Mouse (Mus musculus) heart, embryonic 11.5 days (tissue): ENCODE data around the gene Sdhc. TPM values are rescaled to one million over a fixed set of nuclear protein-coding genes. Genes with fewer than 3 reads are reported as not detected.

Experiments used
- ATAC-seq: fragments of 200-750 bp; cut with Nextera tagmentation; replicated peaks from 2 replicates; pipeline ENCODE4 v1.8.0; 2017; ENCODE audit warnings: moderate library complexity; ENCODE audit not compliant: insufficient number of reproducible peaks, low FRiP score, low TSS enrichment
- H3K27ac ChIP-seq: fragments of 300-500 bp; sonication (generic); 2 replicates; pipeline ENCODE4 v1.5.1; 2014; ENCODE audit warnings: mild to moderate bottlenecking, low read depth, low read length
- H3K27me3 ChIP-seq: fragments of 300-500 bp; sonication (generic); 2 replicates; pipeline ENCODE4 v1.6.1; 2014; ENCODE audit warnings: mild to moderate bottlenecking, low read length, mixed read lengths; ENCODE audit not compliant: control insufficient read depth, insufficient read depth
- H3K36me3 ChIP-seq: fragments of 300-500 bp; sonication (generic); 2 replicates; pipeline ENCODE4 v1.6.1; 2014; ENCODE audit warnings: mild to moderate bottlenecking, low read length, moderate library complexity, mixed read lengths; ENCODE audit not compliant: control insufficient read depth, insufficient read depth
- H3K4me1 ChIP-seq: fragments of 300-500 bp; sonication (generic); 2 replicates; pipeline ENCODE4 v1.6.1; 2014; ENCODE audit warnings: low read length; ENCODE audit not compliant: control insufficient read depth, insufficient read depth
- H3K4me2 ChIP-seq: fragments of 300-500 bp; sonication (generic); 2 replicates; pipeline ENCODE4 v1.6.1; 2014; ENCODE audit warnings: mild to moderate bottlenecking, moderate library complexity
- H3K4me3 ChIP-seq: fragments of 300-500 bp; sonication (generic); 2 replicates; pipeline ENCODE4 v1.5.1; 2014; ENCODE audit warnings: low read depth, low read length
- H3K9ac ChIP-seq: fragments of 300-500 bp; sonication (generic); 2 replicates; pipeline ENCODE4 v1.6.1; 2014; ENCODE audit warnings: mild to moderate bottlenecking, low read depth, low read length, moderate library complexity
- H3K9me3 ChIP-seq: fragments of 300-500 bp; sonication (generic); replicated peaks from 2 replicates; pipeline ENCODE4 v1.6.1; 2016; ENCODE audit warnings: low read length; ENCODE audit not compliant: control insufficient read depth
- WGBS: fragments of 180-500 bp; shearing (Covaris S2); extraction: QIAGEN DNeasy Blood & Tissue Kit; methylation state at CpG from one replicate; pipeline ENCODE4 v1.1.7; 2014; ENCODE audit not compliant: insufficient replicate concordance; 5-methylcytosine and 5-hydroxymethylcytosine counted together
- polyA plus RNA-seq: library from polyadenylated mRNA; unstranded; fragments of >200 nt; fragmentation: Nextera tagmentation; extraction: Ambion mirVana; gene quantifications from 2 replicates; pipeline ENCODE4 v1.2.1, GENCODE M21; 2014

Gene Sdhc
- polyA plus RNA-seq, 1 experiment from 2014 or later: 426 TPM

DNA sequence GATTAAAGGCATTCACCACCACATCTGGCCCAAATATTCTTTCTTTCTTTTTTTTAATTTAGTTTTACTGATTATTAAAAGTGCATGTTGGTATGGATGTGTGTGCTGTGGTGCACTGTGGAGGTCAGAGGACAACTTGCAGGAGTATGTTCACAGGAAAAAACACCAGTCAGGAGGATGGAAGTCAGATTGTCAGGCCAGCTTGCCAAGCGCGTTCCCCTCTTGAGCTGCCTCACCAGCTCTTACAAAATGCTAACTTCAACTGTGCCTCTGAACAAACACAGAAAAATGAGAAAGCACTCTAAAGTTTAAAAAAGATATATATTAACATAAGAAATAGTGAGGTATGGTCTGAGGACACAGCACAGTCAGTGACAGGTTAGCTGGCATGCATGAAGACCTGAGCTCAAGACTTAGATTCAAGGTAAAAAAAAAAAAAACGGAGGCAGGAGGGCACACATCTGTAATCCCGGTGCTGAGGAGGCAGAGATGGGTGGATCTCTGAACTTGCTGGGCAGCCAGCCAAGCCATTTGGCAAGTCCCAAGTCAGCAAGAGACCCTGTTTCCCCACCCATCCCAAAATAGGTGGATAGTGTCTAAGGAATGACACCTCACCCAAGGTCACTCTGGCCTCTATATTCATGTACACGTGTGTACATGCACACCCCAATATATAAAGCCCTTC, 29.2 kb upstream of the Sdhc start:
- ATAC-seq: no peak
- H3K27ac ChIP-seq: no peak overlapping the region
- no peaks in the 10 kb centered on the region for H3K27me3 ChIP-seq
- H3K4me3 ChIP-seq: no peak overlapping the region
- no peaks in the 10 kb centered on the region for H3K9me3 ChIP-seq
- peaks cover 5% of the 10 kb centered on the region; the same call in 1 of the 2 replicates for H3K4me1 ChIP-seq
- no peak overlapping the region for H3K4me2 ChIP-seq
- H3K9ac ChIP-seq: no peak overlapping the region
- H3K36me3 ChIP-seq: no peaks in the 10 kb centered on the region
- 68% methylated on average over 5 of the region's 5 CpGs for WGBS

DNA sequence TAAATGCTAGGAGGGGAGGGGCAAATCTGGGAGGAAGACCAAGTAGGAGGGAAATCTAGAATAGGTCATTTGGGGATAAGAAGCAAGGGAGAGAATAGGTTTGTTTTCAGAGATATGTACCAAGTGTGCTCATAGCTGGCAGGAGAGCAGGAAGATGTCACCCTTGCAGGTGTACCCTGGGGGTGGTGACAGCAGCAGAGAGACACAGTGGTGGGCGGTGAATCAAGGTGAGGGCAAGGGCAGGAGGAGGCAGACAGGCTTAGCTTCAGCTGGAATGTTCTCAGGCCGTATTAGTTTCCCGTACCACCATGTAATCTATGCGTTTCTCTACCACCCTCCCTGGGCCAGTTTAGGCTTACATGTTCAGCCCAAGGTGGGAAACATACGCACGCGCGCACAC, 22.4 kb upstream of the Sdhc start:
- no peak overlapping the region for H3K4me3 ChIP-seq
- WGBS: 83% methylated on average over 8 of the region's 8 CpGs
- ATAC-seq: no peak
- H3K27ac ChIP-seq: no peak overlapping the region
- 0 out of 2 replicates have a peak, but pooled peaks cover 3% of the 10 kb centered on the region for H3K4me1 ChIP-seq
- H3K9ac ChIP-seq: no peak overlapping the region
- H3K36me3 ChIP-seq: no peaks in the 10 kb centered on the region
- no peaks in the 10 kb centered on the region for H3K9me3 ChIP-seq
- H3K27me3 ChIP-seq: no peaks in the 10 kb centered on the region; the same call in 1 of the 2 replicates
- no peak overlapping the region for H3K4me2 ChIP-seq

DNA sequence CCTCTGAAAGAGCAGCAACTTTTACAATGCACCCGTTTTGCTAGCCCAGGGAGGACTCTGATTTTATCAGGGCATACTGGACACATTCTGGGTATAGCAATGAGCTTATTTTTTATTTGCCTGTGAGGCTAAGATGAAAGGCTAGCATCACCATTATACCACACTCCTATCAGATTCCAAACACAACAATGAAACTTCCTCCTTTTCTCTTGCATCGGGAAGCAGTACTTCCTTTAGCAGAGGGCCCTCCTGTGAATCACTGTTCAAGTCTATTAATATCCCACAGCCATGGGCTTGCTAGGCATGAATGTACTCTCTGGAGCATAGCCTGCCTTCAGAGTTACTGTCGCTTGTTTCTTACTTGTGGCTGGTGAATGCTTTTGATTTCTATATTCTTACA, 20.7 kb upstream of the Sdhc start:
- no peak for ATAC-seq
- no peaks in the 10 kb centered on the region for H3K36me3 ChIP-seq
- 30% methylated on average over 3 of the region's 3 CpGs for WGBS
- H3K27me3 ChIP-seq: no peaks in the 10 kb centered on the region; the same call in 1 of the 2 replicates
- H3K4me1 ChIP-seq: 0 out of 2 replicates have a peak, but pooled peaks cover 3% of the 10 kb centered on the region
- peak overlapping the region; percentile 66 for H3K27ac ChIP-seq
- no peak overlapping the region for H3K4me2 ChIP-seq
- no peaks in the 10 kb centered on the region for H3K9me3 ChIP-seq
- H3K4me3 ChIP-seq: no peak overlapping the region
- no peak overlapping the region for H3K9ac ChIP-seq

DNA sequence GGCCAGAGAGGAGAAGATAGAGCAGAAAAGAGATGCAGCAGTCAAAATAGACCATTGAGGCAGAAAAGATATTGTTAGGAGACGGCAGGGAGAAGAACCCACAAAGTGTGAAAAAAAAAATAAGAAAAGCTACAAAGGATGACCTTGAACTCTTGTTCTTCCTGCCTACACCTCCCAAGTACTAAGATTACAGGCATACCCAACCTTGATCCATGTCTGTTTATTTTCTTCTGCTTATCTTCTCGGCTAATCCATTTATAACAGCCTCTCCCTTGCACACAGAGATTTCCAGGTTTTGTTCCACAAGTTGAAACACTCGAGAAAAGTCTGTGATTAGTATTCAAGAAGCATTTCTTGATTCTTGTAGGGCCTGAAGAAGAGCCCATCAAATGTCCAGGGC, 19.5 kb upstream of the Sdhc start:
- no peak overlapping the region for H3K4me2 ChIP-seq
- 42% methylated on average over 3 of the region's 3 CpGs for WGBS
- no peak for ATAC-seq
- H3K9me3 ChIP-seq: no peaks in the 10 kb centered on the region
- no peaks in the 10 kb centered on the region; the same call in 1 of the 2 replicates for H3K27me3 ChIP-seq
- 0 out of 2 replicates have a peak, but pooled peaks cover 3% of the 10 kb centered on the region for H3K4me1 ChIP-seq
- no peaks in the 10 kb centered on the region for H3K36me3 ChIP-seq
- H3K27ac ChIP-seq: no peak overlapping the region
- no peak overlapping the region for H3K9ac ChIP-seq
- H3K4me3 ChIP-seq: no peak overlapping the region

DNA sequence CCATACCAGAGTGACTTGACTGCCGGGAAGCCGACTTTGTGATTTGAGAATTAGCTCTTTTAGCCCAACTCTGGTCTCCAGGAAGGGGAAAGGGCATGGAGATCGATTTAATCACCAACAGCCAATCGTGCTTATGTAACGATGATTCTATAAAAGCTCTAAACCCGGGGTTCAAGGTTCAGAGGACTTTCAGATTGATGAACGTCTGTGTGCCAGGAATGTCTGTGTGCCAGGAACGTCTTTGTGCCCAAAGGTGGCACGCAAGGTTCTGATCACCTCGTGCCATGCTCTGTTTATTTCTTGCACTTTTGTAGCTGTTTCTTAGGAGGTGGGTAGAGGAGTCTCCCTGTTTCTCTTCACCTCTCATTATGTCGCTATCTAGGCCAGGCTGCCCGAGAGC, 18.5 kb upstream of the Sdhc start:
- 0 out of 2 replicates have a peak, but pooled peaks cover 3% of the 10 kb centered on the region for H3K4me1 ChIP-seq
- H3K27me3 ChIP-seq: no peaks in the 10 kb centered on the region; the same call in 1 of the 2 replicates
- no peak overlapping the region for H3K9ac ChIP-seq
- no peak overlapping the region for H3K4me3 ChIP-seq
- H3K4me2 ChIP-seq: no peak overlapping the region
- H3K9me3 ChIP-seq: no peaks in the 10 kb centered on the region
- H3K36me3 ChIP-seq: no peaks in the 10 kb centered on the region
- 80% methylated on average over 12 of the region's 12 CpGs for WGBS
- no peak for ATAC-seq
- no peak overlapping the region for H3K27ac ChIP-seq

DNA sequence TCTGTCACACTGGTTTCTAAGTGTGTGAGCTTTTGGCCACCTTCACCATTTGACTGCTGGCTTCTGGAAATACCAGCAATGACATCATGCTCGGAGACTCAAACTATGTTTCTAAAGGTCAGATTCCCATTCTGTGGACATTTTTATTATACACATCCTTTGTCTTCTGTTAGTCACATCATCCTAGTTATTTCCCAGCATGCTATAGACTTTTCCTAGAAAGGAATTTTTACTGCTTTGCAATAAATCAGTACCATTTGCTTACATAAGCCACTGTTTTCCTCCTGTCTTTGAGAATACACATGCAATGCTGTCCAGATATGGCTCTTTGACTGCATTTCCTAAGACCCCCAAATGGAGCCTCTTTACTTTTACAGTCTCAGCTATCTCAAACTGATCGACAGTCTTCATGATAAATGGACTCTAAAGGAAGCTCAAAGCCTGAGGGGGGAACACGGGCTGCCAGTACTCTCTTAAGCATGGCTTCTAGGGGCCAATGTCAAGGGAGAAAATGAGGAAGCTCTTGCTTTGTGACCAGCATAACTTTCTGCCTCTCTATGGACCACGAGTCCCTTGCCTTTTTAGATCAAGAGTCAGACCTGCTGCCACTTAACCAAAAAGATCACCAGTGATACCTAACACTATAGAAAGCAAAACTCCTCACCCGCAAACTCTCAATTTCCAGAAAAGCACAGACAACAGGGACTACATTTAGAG, 15.4 kb upstream of the Sdhc start:
- 57% methylated on average over 5 of the region's 5 CpGs for WGBS

DNA sequence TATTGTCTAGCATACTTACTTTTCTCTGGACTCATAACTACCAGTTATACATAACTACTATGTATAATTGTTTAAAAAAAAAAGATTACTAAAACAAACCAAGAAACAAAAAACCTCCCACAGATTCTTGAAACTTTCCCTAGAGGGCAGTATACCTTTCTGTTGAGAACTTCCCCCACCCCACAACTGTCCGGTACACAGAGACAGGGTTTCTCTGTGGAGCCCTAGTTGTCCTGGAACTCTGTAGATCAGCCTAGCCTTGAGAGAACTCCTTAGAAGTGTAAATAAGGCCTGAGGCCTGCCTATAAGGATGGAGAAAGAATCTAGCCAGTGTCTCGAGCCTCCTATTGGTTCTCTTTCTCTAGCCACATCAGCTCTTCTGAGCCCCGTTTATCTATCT, 13.9 kb upstream of the Sdhc start:
- no peak overlapping the region for H3K4me2 ChIP-seq
- H3K4me1 ChIP-seq: 0 out of 2 replicates have a peak, but pooled peaks cover 2% of the 10 kb centered on the region
- no peaks in the 10 kb centered on the region for H3K36me3 ChIP-seq
- 29% methylated on average over 3 of the region's 3 CpGs for WGBS
- peak overlapping the region; percentile 39; the same call in 1 of the 2 replicates for H3K9ac ChIP-seq
- H3K9me3 ChIP-seq: no peaks in the 10 kb centered on the region
- no peak overlapping the region for H3K4me3 ChIP-seq
- ATAC-seq: no peak
- peaks cover 11% of the 10 kb centered on the region for H3K27me3 ChIP-seq
- H3K27ac ChIP-seq: no peak overlapping the region

More for the DNA sequence above, 15.4 kb upstream of the Sdhc start:
- Histone ChIP-seq H3K9ac (no peak overlapping the region), H3K4me2 (no peak overlapping the region), H3K36me3 (no peaks in the 10 kb centered on the region), H3K27me3 (peaks cover 2% of the 10 kb centered on the region), H3K4me3 (no peak overlapping the region), H3K9me3 (no peaks in the 10 kb centered on the region), H3K4me1 (0 out of 2 replicates have a peak, but pooled peaks cover under 1% of the 10 kb centered on the region), H3K27ac (no peak overlapping the region)
- ATAC-seq: no peak

DNA sequence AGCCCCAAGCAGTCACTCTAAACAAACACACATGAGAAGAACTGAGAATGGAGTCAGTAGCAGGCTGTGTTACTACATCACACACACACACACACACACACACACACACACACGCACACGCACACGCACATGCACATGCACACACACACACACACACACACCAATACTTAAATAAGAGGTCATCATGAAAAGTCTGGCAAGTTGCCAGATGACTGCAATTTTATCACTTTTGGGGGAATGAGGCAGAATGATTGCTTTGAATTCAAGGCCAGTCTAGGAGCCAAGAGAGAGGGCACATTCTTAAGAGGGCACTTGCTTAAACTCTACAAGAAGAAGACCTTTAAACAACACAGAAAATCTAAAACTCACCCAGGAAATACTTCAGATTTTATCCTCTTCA, 12.1 kb upstream of the Sdhc start:
- H3K9ac ChIP-seq: no peak overlapping the region
- ATAC-seq: no peak
- no peak overlapping the region for H3K4me2 ChIP-seq
- H3K4me3 ChIP-seq: no peak overlapping the region
- H3K9me3 ChIP-seq: no peaks in the 10 kb centered on the region
- H3K27ac ChIP-seq: no peak overlapping the region
- H3K36me3 ChIP-seq: no peaks in the 10 kb centered on the region
- 98% methylated on average over 3 of the region's 3 CpGs for WGBS
- H3K27me3 ChIP-seq: peaks cover 23% of the 10 kb centered on the region
- H3K4me1 ChIP-seq: 0 out of 2 replicates have a peak, but pooled peaks cover 2% of the 10 kb centered on the region
